Mouse (Mus musculus): ENCODE data around the gene Gabpb1. TPM values are rescaled to one million over a fixed set of nuclear protein-coding genes. Genes with fewer than 3 reads are reported as not detected.
A peak's percentile ranks its signal among the peaks of the same experiment; 100 is the strongest.

Gabpb1 gene
- total and polyA plus RNA-seq, 3 experiments, result 23.9 to 50.2 (median 50.1) TPM

DNA sequence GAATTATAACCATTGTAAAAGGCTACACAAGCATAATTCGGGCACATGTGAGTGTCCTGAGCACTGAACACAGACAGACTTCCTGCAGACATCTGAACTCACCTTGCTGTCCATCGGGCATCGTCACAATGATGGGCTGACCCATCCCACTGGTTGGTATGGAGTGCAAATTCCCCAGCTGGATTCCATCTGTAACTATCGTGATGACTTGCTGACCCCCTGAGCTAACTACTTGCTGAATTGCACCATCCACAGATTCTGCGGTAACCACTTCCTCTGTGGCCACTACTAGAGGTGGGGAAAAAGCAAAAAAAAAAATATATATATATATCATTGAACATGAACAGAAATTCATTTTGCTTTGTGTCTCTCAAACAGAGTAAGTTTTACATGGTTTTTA lies 29.7 kb downstream of the Gabpb1 start:
- Histone ChIP-seq H3K27ac (ENCODE audit: insufficient read depth, low read depth) (no peak overlapping the region), H3K36me3 (replicated peaks in 1 of 2; ENCODE audit: control insufficient read depth in 1 of 2, insufficient read depth in 1 of 2, low read length in 1 of 2) (peaks cover 55 to 86% of the 10 kb centered on the region in 2 experiments)

DNA sequence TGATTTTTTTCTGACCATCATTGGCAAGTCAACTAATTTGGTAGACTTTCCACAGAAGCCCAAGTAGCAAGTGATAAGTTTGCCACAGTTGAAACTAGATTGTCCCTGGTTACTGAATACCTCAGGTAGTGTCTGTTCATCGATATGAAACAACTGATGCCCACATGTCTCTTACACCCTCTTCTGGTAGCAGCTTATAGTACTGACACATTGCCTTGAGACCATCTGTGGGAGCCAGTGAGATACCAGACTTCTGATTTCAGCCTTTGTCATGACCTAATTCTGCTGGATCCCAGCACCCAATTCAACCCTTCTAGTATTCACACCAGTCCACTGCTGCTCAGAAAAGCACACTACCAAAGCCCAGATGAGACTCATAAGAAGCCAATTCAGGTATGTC lies 31.4 kb downstream of the Gabpb1 start:
- dilution Hi-C loops (cut with MboI; ENCODE audit: extremely low pct_ligation_motif_present, extremely low pct_unique_long_range_greater_than_20kb, low sequenced_read_pairs), result no loop called here
- H3K36me3 ChIP-seq (replicated peaks in 1 of 2; ENCODE audit: control insufficient read depth in 1 of 2, insufficient read depth in 1 of 2, low read length in 1 of 2), result peaks cover 60 to 89% of the 10 kb centered on the region in 2 experiments
- no peak overlapping the region for H3K4me3 ChIP-seq (replicated peaks in 1 of 3; ENCODE audit: low read depth in 2 of 3, low read length in 2 of 3, poor library complexity in 1 of 3)
- no peaks in the 10 kb centered on the region for H3K79me2 ChIP-seq (replicated peaks; ENCODE audit: control insufficient read depth, extremely low read depth, insufficient read depth, poor library complexity, severe bottlenecking)
- H3K9me3 ChIP-seq (replicated peaks; ENCODE audit: low read length), result peaks cover 10% of the 10 kb centered on the region
- in situ Hi-C loops (cut with MboI; ENCODE audit: low pct_ligation_motif_present, low pct_unique_long_range_greater_than_20kb, low sequenced_read_pairs), result loop anchor here (5.0 kb wide), 1 partner anchor 37 kb away; no protein-coding TSS in a partner anchor
- TF ChIP-seq USF2 (conservative IDR thresholded peaks at IDR 0.05; ENCODE audit: low read depth, low read length), result no peak
- TF ChIP-seq CTCF (conservative IDR thresholded peaks at IDR 0.05 in 1 of 2, IDR thresholded peaks at IDR 0.05 in 1 of 2; ENCODE audit: low read depth in 2 of 2, low read length in 2 of 2), result peak in 1 of 2 experiments; percentile 17; a peak in 2 of 4 replicates
- H3K9ac ChIP-seq (ENCODE audit: insufficient read depth, low read depth), result no peak overlapping the region
- H3K4me2 ChIP-seq (ENCODE audit: insufficient read depth, low read depth, poor library complexity, severe bottlenecking), result no peak overlapping the region
- H3K27me3 ChIP-seq (replicated peaks), result no peaks in the 10 kb centered on the region
- H3K4me1 ChIP-seq (ENCODE audit: control insufficient read depth in 1 of 2, insufficient read depth in 2 of 2), result peaks cover 0 to 10% of the 10 kb centered on the region in 2 experiments; a peak in 1 of 4 replicates
- no peak for DNase-seq (ENCODE audit: extremely low read depth)
- H3K27ac ChIP-seq (ENCODE audit: insufficient read depth, low read depth), result no peak overlapping the region

More for the DNA sequence above, 29.7 kb downstream of the Gabpb1 start:
- peak; percentile 13 for DNase-seq (ENCODE audit: extremely low read depth)
- no peak overlapping the region for H3K4me3 ChIP-seq (replicated peaks in 1 of 3; ENCODE audit: low read depth in 2 of 3, low read length in 2 of 3, poor library complexity in 1 of 3)
- in situ Hi-C loops (cut with MboI; ENCODE audit: low pct_ligation_motif_present, low pct_unique_long_range_greater_than_20kb, low sequenced_read_pairs) (no loop called here), dilution Hi-C loops (cut with MboI; ENCODE audit: extremely low pct_ligation_motif_present, extremely low pct_unique_long_range_greater_than_20kb, low sequenced_read_pairs) (no loop called here)
- no peaks in the 10 kb centered on the region for H3K9me3 ChIP-seq (replicated peaks; ENCODE audit: low read length)
- H3K4me1 ChIP-seq (ENCODE audit: control insufficient read depth in 1 of 2, insufficient read depth in 2 of 2), result peaks cover 0 to 10% of the 10 kb centered on the region in 2 experiments; a peak in 1 of 4 replicates
- H3K9ac ChIP-seq (ENCODE audit: insufficient read depth, low read depth), result no peak overlapping the region
- TF ChIP-seq JUND (conservative IDR thresholded peaks at IDR 0.05; ENCODE audit: low read depth, low read length), result no peak
- TF ChIP-seq TCF12 (IDR thresholded peaks at IDR 0.05; ENCODE audit: low read depth, low read length), result no peak
- TF ChIP-seq MAX (IDR thresholded peaks at IDR 0.05; ENCODE audit: low read length), result no peak
- TF ChIP-seq BHLHE40 (IDR thresholded peaks at IDR 0.05; ENCODE audit: low read depth, low read length), result no peak
- TF ChIP-seq ELF1 (IDR thresholded peaks at IDR 0.05; ENCODE audit: low read depth, low read length), result no peak
- TF ChIP-seq PAX5 (IDR thresholded peaks at IDR 0.05; ENCODE audit: low read length), result no peak
- no peak for TF ChIP-seq KAT2A (IDR thresholded peaks at IDR 0.05; ENCODE audit: insufficient replicate concordance, low read length)
- H3K27me3 ChIP-seq (replicated peaks), result no peaks in the 10 kb centered on the region
- H3K79me2 ChIP-seq (replicated peaks; ENCODE audit: control insufficient read depth, extremely low read depth, insufficient read depth, poor library complexity, severe bottlenecking), result no peaks in the 10 kb centered on the region
- no peak overlapping the region for H3K4me2 ChIP-seq (ENCODE audit: insufficient read depth, low read depth, poor library complexity, severe bottlenecking)

DNA sequence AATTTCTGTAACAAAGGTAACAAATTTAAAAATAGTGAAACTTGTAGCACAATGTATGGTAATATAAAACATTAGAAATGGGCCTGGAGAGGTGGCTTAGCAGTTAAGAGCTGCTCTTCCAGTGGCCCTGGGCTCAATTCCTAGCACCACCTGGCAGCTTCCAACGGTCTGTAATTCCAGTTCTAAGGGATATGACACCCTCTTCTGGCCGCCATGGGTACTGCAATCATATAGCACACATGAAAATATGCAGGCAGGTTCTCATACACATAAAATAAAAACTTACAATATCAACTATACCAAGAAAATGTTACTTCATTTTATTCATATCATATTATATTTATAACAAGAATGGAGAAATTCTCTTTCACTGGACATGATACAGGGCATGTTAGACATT lies 35.8 kb downstream of the Gabpb1 start:
- TF ChIP-seq MEF2A (IDR thresholded peaks at IDR 0.05; ENCODE audit: borderline replicate concordance, low read depth, low read length) (no peak), CTCF (conservative IDR thresholded peaks at IDR 0.05 in 1 of 2, IDR thresholded peaks at IDR 0.05 in 1 of 2; ENCODE audit: low read depth in 2 of 2, low read length in 2 of 2) (peak in 1 of 2 experiments; percentile 32; a peak in 1 of 4 replicates)
- H3K27me3 ChIP-seq (replicated peaks), result no peaks in the 10 kb centered on the region
- in situ Hi-C loops (cut with MboI; ENCODE audit: low pct_ligation_motif_present, low pct_unique_long_range_greater_than_20kb, low sequenced_read_pairs) (loop anchor here (5.0 kb wide), 1 partner anchor 33 kb away; no protein-coding TSS in a partner anchor), dilution Hi-C loops (cut with MboI; ENCODE audit: extremely low pct_ligation_motif_present, extremely low pct_unique_long_range_greater_than_20kb, low sequenced_read_pairs) (no loop called here)
- DNase-seq (ENCODE audit: extremely low read depth), result no peak
- H3K9ac ChIP-seq (ENCODE audit: insufficient read depth, low read depth), result no peak overlapping the region
- peaks cover 10% of the 10 kb centered on the region for H3K9me3 ChIP-seq (replicated peaks; ENCODE audit: low read length)
- no peak overlapping the region for H3K4me3 ChIP-seq (replicated peaks in 1 of 3; ENCODE audit: low read depth in 2 of 3, low read length in 2 of 3, poor library complexity in 1 of 3)
- H3K4me2 ChIP-seq (ENCODE audit: insufficient read depth, low read depth, poor library complexity, severe bottlenecking), result no peak overlapping the region
- H3K79me2 ChIP-seq (replicated peaks; ENCODE audit: control insufficient read depth, extremely low read depth, insufficient read depth, poor library complexity, severe bottlenecking), result no peaks in the 10 kb centered on the region
- peaks cover 6 to 24% of the 10 kb centered on the region in 2 experiments for H3K4me1 ChIP-seq (ENCODE audit: control insufficient read depth in 1 of 2, insufficient read depth in 2 of 2)
- H3K36me3 ChIP-seq (replicated peaks in 1 of 2; ENCODE audit: control insufficient read depth in 1 of 2, insufficient read depth in 1 of 2, low read length in 1 of 2), result peaks cover 40 to 72% of the 10 kb centered on the region in 2 experiments
- H3K27ac ChIP-seq (ENCODE audit: insufficient read depth, low read depth), result no peak overlapping the region
